Mouse (Mus musculus) MEL (cell line): ENCODE results near the gene Fkbp15. TPM values are rescaled to one million over a fixed set of nuclear protein-coding genes. Genes with fewer than 3 reads are reported as not detected.

Experiments
- DNase-seq: peaks from one replicate; pipeline ENCODE4 v3.0.0; 2011; ENCODE audit warnings: low read depth, low spot score
- H3K27ac ChIP-seq: 2 replicates; pipeline ENCODE4 v1.5.1; 2012; ENCODE audit warnings: low read depth, mild to moderate bottlenecking, control low read depth, low read length, moderate library complexity; ENCODE audit not compliant: control insufficient read depth
- H3K27me3 ChIP-seq, 2 experiments: fragments of 150-350 bp in 1 of 2; sonication (generic) in 1 of 2; 2 replicates each; pipeline ENCODE4 v1.6.1; 2012; ENCODE audit warnings: low read length in 2 of 2, mild to moderate bottlenecking in 2 of 2, improper control_type of control experiment in 1 of 2, moderate library complexity in 1 of 2; ENCODE audit not compliant: insufficient read depth in 2 of 2, control insufficient read depth in 1 of 2
- H3K36me3 ChIP-seq, 2 experiments: 2 replicates each; pipeline ENCODE4 v1.6.1; 2012 to 2014; ENCODE audit warnings: low read length in 2 of 2, improper control_type of control experiment in 1 of 2, inconsistent platforms in 1 of 2, mild to moderate bottlenecking in 1 of 2; ENCODE audit not compliant: insufficient read depth in 2 of 2, control insufficient read depth in 1 of 2
- H3K4me1 ChIP-seq, 2 experiments: fragments of 150-350 bp in 1 of 2; sonication (generic) in 1 of 2; 2 replicates each; pipeline ENCODE4 v1.6.1; 2012; ENCODE audit warnings: low read length in 2 of 2, improper control_type of control experiment in 1 of 2, mild to moderate bottlenecking in 1 of 2; ENCODE audit not compliant: insufficient read depth in 2 of 2, control insufficient read depth in 1 of 2
- H3K4me3 ChIP-seq, 2 experiments: fragments of 150-350 bp in 1 of 2; sonication (generic) in 1 of 2; 2 replicates each; pipeline ENCODE4 v1.5.1; 2012; ENCODE audit warnings: low read depth in 2 of 2, low read length in 2 of 2, mild to moderate bottlenecking in 2 of 2, moderate library complexity in 2 of 2, control low read depth in 1 of 2, improper control_type of control experiment in 1 of 2; ENCODE audit not compliant: control insufficient read depth in 1 of 2, insufficient read depth in 1 of 2
- H3K79me2 ChIP-seq: 2 replicates; pipeline ENCODE4 v1.6.1; 2012; ENCODE audit warnings: mild to moderate bottlenecking, low read length, moderate library complexity; ENCODE audit not compliant: control insufficient read depth, poor library complexity, insufficient read depth
- H3K9ac ChIP-seq: 2 replicates; pipeline ENCODE4 v1.6.1; 2012; ENCODE audit warnings: low read depth, mild to moderate bottlenecking, control low read depth, low read length, moderate library complexity; ENCODE audit not compliant: control insufficient read depth, poor library complexity, severe bottlenecking
- H3K9me3 ChIP-seq: fragments of 150-350 bp; sonication (generic); replicated peaks from 2 replicates; pipeline ENCODE4 v1.6.1; 2012; ENCODE audit warnings: mild to moderate bottlenecking, low read length, improper control_type of control experiment, moderate library complexity; ENCODE audit not compliant: insufficient read depth
- CTCF ChIP-seq, 3 experiments: IDR thresholded peaks in 2 of 3; conservative IDR thresholded peaks in 1 of 3; 2 replicates each; pipeline ENCODE4 v1.5.1; 2011 to 2012; ENCODE audit warnings: low read length in 3 of 3, low read depth in 2 of 3, mild to moderate bottlenecking in 2 of 3, improper control_type of control experiment in 1 of 3, inconsistent platforms in 1 of 3, mixed read lengths in 1 of 3, moderate library complexity in 1 of 3; ENCODE audit not compliant: control insufficient read depth in 1 of 3, insufficient read depth in 1 of 3, poor library complexity in 1 of 3, severe bottlenecking in 1 of 3
- E2F4 ChIP-seq: IDR thresholded peaks from 2 replicates; pipeline ENCODE4 v1.6.1; 2011; ENCODE audit warnings: low read depth, low read length, improper control_type of control experiment, borderline replicate concordance
- ELF1 ChIP-seq: IDR thresholded peaks from 2 replicates; pipeline ENCODE4 v1.6.1; 2014; ENCODE audit warnings: low read depth, mild to moderate bottlenecking, inconsistent platforms, low read length, improper control_type of control experiment, moderate library complexity
- GABPA ChIP-seq: IDR thresholded peaks from 2 replicates; pipeline ENCODE4 v1.6.1; 2012; ENCODE audit warnings: low read depth, mild to moderate bottlenecking, inconsistent platforms, low read length, improper control_type of control experiment, moderate library complexity
- HCFC1 ChIP-seq: IDR thresholded peaks from 2 replicates; pipeline ENCODE4 v1.6.1; 2012; ENCODE audit warnings: low read depth, mild to moderate bottlenecking, inconsistent platforms, low read length, improper control_type of control experiment, moderate library complexity
- JUND ChIP-seq: IDR thresholded peaks from 2 replicates; pipeline ENCODE4 v1.6.1; 2011; ENCODE audit warnings: low read depth, mild to moderate bottlenecking, improper control_type of control experiment, low read length
- KAT2A ChIP-seq: conservative IDR thresholded peaks from 2 replicates; pipeline ENCODE4 v1.6.1; 2012; ENCODE audit warnings: low read depth, low read length, improper control_type of control experiment, inconsistent platforms
- MAZ ChIP-seq: IDR thresholded peaks from 2 replicates; pipeline ENCODE4 v1.6.1; 2012; ENCODE audit warnings: low read depth, mild to moderate bottlenecking, inconsistent platforms, low read length, improper control_type of control experiment
- MEF2A ChIP-seq: IDR thresholded peaks from 2 replicates; pipeline ENCODE4 v1.6.1; 2014; ENCODE audit warnings: low read depth, mild to moderate bottlenecking, inconsistent platforms, low read length, improper control_type of control experiment; ENCODE audit not compliant: poor library complexity, insufficient replicate concordance, severe bottlenecking; ENCODE audit errors: extremely low read depth
- MXI1 ChIP-seq: IDR thresholded peaks from 2 replicates; pipeline ENCODE4 v1.6.1; 2011; ENCODE audit warnings: mild to moderate bottlenecking, low read depth, low read length, improper control_type of control experiment
- MYB ChIP-seq: IDR thresholded peaks from 2 replicates; pipeline ENCODE4 v1.6.1; 2011; ENCODE audit warnings: mild to moderate bottlenecking, low read depth, low read length, improper control_type of control experiment
- NRF1 ChIP-seq: IDR thresholded peaks from 2 replicates; pipeline ENCODE4 v1.6.1; 2014; ENCODE audit warnings: low read depth, mild to moderate bottlenecking, inconsistent platforms, low read length, improper control_type of control experiment, moderate library complexity; ENCODE audit not compliant: poor library complexity, insufficient read depth, severe bottlenecking
- POLR2AphosphoS5 ChIP-seq: IDR thresholded peaks from 2 replicates; pipeline ENCODE4 v1.6.1; 2012; ENCODE audit warnings: low read depth, borderline replicate concordance, mild to moderate bottlenecking, inconsistent platforms, low read length, moderate library complexity, mixed read lengths
- SIN3A ChIP-seq: IDR thresholded peaks from 2 replicates; pipeline ENCODE4 v1.6.1; 2012; ENCODE audit warnings: low read length, improper control_type of control experiment, inconsistent platforms
- TAL1 ChIP-seq: IDR thresholded peaks from 2 replicates; pipeline ENCODE4 v1.6.1; 2012; ENCODE audit warnings: mild to moderate bottlenecking, inconsistent platforms, low read length, moderate library complexity, mixed read lengths
- TBP ChIP-seq: IDR thresholded peaks from 2 replicates; pipeline ENCODE4 v1.8.0; 2011; ENCODE audit warnings: low read depth, low read length, improper control_type of control experiment
- TCF12 ChIP-seq: IDR thresholded peaks from 2 replicates; pipeline ENCODE4 v1.6.1; 2014; ENCODE audit warnings: low read depth, mild to moderate bottlenecking, inconsistent platforms, low read length, improper control_type of control experiment, moderate library complexity
- UBTF ChIP-seq: IDR thresholded peaks from 2 replicates; pipeline ENCODE4 v1.6.1; 2012; ENCODE audit warnings: low read depth, mild to moderate bottlenecking, inconsistent platforms, low read length, improper control_type of control experiment, moderate library complexity, borderline replicate concordance; ENCODE audit not compliant: insufficient read depth
- ZC3H11A ChIP-seq: IDR thresholded peaks from 2 replicates; pipeline ENCODE4 v1.6.1; 2012; ENCODE audit warnings: low read depth, mild to moderate bottlenecking, inconsistent platforms, low read length, improper control_type of control experiment
- ZKSCAN1 ChIP-seq: IDR thresholded peaks from 2 replicates; pipeline ENCODE4 v1.6.1; 2012; ENCODE audit warnings: low read depth, mild to moderate bottlenecking, inconsistent platforms, low read length, improper control_type of control experiment, moderate library complexity
- ZNF384 ChIP-seq: IDR thresholded peaks from 2 replicates; pipeline ENCODE4 v1.6.1; 2012; ENCODE audit warnings: low read depth, mild to moderate bottlenecking, inconsistent platforms, low read length, improper control_type of control experiment
- polyA plus RNA-seq, 2 experiments: library from polyadenylated mRNA; stranded (reverse) in 1 of 2; unstranded in 1 of 2; fragments of >175 nt in 1 of 2; fragments of >200 nt in 1 of 2; gene quantifications; 2 replicates each; pipeline versions ENCODE4 v1.2.1 to v1.2.4; 2012; ENCODE audit warnings: low replicate concordance in 2 of 2, low read depth in 1 of 2; ENCODE audit not compliant: insufficient read length in 2 of 2, insufficient read depth in 1 of 2, missing spikeins in 1 of 2
- total RNA-seq: library from RNA; depleted of rRNA; stranded (reverse); fragments of 300-350 nt; gene quantifications from 2 replicates; pipeline ENCODE4 v1.2.3, GENCODE M21; 2012

The Fkbp15 gene
- total and polyA plus RNA-seq, 3 experiments, result 21.1 to 26.5 TPM; not detected in 1

DNA sequence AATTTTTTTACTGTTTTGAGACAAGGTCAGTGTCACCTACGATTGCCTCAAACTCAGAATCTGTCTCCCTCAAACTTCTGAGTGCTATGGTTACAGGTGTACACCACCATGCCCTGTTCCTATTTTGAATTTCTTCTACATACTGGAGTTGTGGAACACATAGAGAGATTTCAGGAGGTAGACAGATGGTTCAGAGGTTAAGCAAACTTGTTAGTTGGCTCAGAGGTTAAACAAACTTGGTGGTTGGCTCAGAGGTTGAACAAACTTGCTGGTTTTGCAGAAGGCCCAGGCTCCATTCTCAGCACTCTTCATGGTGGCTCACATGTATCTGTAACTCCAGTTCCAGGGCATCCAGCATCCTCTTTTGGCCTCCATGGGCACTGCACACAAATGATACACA, 23.8 kb upstream of the Fkbp15 start:
- no peak for DNase-seq
- H3K36me3 ChIP-seq, result peaks cover 9 to 22% of the 10 kb centered on the region in 2 experiments; a peak in 3 of 4 replicates
- no peaks in the 10 kb centered on the region for H3K27me3 ChIP-seq
- H3K4me1 ChIP-seq, result peaks cover 10 to 14% of the 10 kb centered on the region in 2 experiments
- no peak overlapping the region for H3K27ac ChIP-seq
- no peaks in the 10 kb centered on the region; the same call in 1 of the 2 replicates for H3K79me2 ChIP-seq
- no peak overlapping the region for H3K4me3 ChIP-seq
- no peaks in the 10 kb centered on the region for H3K9me3 ChIP-seq
- H3K9ac ChIP-seq, result no peak overlapping the region
- TF ChIP-seq POLR2AphosphoS5 (no peak), CTCF (IDR thresholded peaks at IDR 0.05 in 2 of 3, conservative IDR thresholded peaks at IDR 0.05 in 1 of 3; ENCODE audit: control insufficient read depth in 1 of 3, insufficient read depth in 1 of 3, low read depth in 2 of 3, low read length in 3 of 3, poor library complexity in 1 of 3, severe bottlenecking in 1 of 3) (no peak), JUND (no peak), E2F4 (no peak), ZKSCAN1 (no peak), ZNF384 (no peak), MYB (no peak), SIN3A (no peak), TCF12 (no peak), UBTF (no peak), MXI1 (no peak), MAZ (no peak), ELF1 (no peak), TAL1 (no peak), KAT2A (no peak)

DNA sequence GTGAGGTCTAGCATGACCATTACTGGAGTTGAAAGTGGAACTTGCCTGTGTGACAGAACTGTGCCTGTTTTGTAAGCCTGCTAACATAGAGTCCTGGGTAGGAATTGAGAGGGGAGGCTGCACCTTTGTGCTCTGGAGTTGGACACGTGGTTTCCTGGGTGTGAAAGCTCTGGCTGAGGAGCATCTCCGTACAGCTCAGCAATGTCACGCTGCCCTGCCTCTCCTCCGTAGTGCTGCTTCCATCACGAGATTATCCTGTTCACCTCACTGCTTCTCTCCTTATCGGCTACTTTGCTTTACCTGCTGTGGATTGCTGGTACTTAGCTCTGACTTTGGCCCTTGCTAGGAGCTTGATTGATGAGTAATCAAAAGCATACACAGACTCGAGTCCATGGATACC, 23.4 kb upstream of the Fkbp15 start:
- Histone ChIP-seq H3K4me1 (peaks cover 10 to 14% of the 10 kb centered on the region in 2 experiments), H3K27me3 (no peaks in the 10 kb centered on the region), H3K4me3 (no peak overlapping the region)
- no peak for DNase-seq
- TF ChIP-seq TBP, result no peak
- TF ChIP-seq MYB, result no peak
- no peak for TF ChIP-seq MEF2A
- no peak for TF ChIP-seq SIN3A
- TF ChIP-seq NRF1, result no peak
- no peak for TF ChIP-seq ZC3H11A
- TF ChIP-seq ZNF384, result no peak
- TF ChIP-seq TAL1, result no peak
- no peak for TF ChIP-seq HCFC1
- TF ChIP-seq UBTF, result no peak
- TF ChIP-seq GABPA, result no peak
- TF ChIP-seq, all 39 proteins: peak for 0
- no peaks in the 10 kb centered on the region for H3K9me3 ChIP-seq
- peaks cover 9 to 22% of the 10 kb centered on the region in 2 experiments; a peak in 3 of 4 replicates for H3K36me3 ChIP-seq
- H3K79me2 ChIP-seq, result no peaks in the 10 kb centered on the region; the same call in 1 of the 2 replicates
- no peak overlapping the region; the same call in 1 of the 2 replicates for H3K27ac ChIP-seq
- no peak overlapping the region for H3K9ac ChIP-seq
